18 mouse cellular contexts compared by ENCODE assay signal in the genomic region with DNA sequence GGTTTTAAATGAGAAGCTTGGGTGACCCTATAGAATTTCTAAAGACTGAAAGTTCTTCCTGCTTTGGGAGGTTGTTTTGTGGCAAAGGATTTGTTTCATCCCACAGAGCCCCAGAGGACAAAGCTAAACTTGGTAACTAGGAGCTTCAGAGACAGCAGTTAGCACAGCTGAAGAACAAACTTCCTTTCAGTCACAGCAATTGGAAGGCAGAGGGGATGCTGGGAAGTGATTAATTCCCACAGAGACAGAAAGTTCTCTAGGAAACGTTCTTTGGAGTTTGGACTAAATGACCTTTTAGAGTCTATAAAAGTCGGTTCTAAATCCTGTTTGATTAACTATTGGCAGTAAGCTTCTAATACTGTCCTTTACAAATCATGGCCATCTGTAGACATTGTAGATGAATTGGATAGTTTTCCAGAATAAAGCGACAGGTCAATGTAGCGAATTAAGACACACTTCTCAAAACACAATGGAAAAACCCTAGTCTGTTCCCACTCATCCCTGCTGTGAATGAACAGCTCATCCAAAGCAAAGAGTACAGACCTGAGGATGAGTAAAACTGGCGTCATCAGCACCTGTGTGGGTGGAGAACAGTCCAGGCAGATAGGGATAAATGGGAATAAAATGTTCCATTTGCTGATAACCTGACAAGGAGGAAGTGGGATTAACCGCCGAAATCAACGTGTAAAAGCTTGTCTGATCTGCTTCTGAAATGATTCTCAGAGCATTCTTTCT. TPM values are rescaled to one million over a fixed set of nuclear protein-coding genes. Genes with fewer than 3 reads are reported as not detected.
DNase-seq lines count a peak whose midpoint lies in the region; ATAC-seq lines count a peak whose summit lies in the region.
"Had no signal": no experiment of that assay in that cellular context is flagged by ENCODE, and none has a peak within 500 bp of the region (broad histone marks: within the 10 kb centered on the region; RNA-seq: fewer than 3 reads in every experiment).

No protein-coding gene starts in this region.

- H3K36me3 ChIP-seq in liver, embryonic 11.5 days (ENCODE audit: control insufficient read depth, insufficient read depth, low read length), result no peaks in the 10 kb centered on the region
- H3K36me3 ChIP-seq: heart, embryonic 13.5 days; neural tube, embryonic 15.5 days had no signal

- ATAC-seq in liver, embryonic 11.5 days (replicated peaks; ENCODE audit: low FRiP score), result no peak
- ATAC-seq: inflammation-experienced regulatory T-cells, adult 6 months had no signal

- peak; percentile 59 for DNase-seq in cerebellum, adult 9-11 months
- no peak for DNase-seq in cerebellum, postnatal 4 days (ENCODE audit: low spot score in 2 of 2)
- DNase-seq in layer of hippocampus, adult 18-20 months (ENCODE audit: low spot score in 2 of 2), result peak; percentile 53 to 77
- no peak for DNase-seq in layer of hippocampus, adult 9-10 months (ENCODE audit: low spot score)
- DNase-seq in right cerebral cortex, postnatal 25 days, result peak; percentile 50
- DNase-seq in right cerebral cortex, postnatal 10 days (ENCODE audit: low spot score in 2 of 2), result no peak
- DNase-seq in retina, embryonic 14.5 days (ENCODE audit: low spot score), result no peak
- no peak for DNase-seq in liver, embryonic 11.5 days (ENCODE audit: low spot score)
- DNase-seq: B cell, adult 2 months; gastrocnemius, postnatal 25 days; kidney, postnatal 14 days; lung, postnatal 10 days had no signal

- 72% methylated on average over 8 of the region's 8 CpGs for WGBS in liver, embryonic 11.5 days

- no peaks in the 10 kb centered on the region for H3K4me1 ChIP-seq in liver, embryonic 11.5 days (replicated peaks; ENCODE audit: control insufficient read depth, insufficient read depth, low read length)
- H3K4me1 ChIP-seq: heart, embryonic 13.5 days had no signal

- no peaks in the 10 kb centered on the region for H3K27me3 ChIP-seq in liver, embryonic 11.5 days (replicated peaks; ENCODE audit: control insufficient read depth, insufficient read depth, low read length)
- H3K27me3 ChIP-seq: heart, embryonic 13.5 days; neural tube, embryonic 15.5 days had no signal

- no peak overlapping the region for H3K4me2 ChIP-seq in liver, embryonic 11.5 days
- H3K4me2 ChIP-seq: heart, embryonic 13.5 days; neural tube, embryonic 15.5 days had no signal

- no peak overlapping the region for H3K4me3 ChIP-seq in liver, embryonic 11.5 days (ENCODE audit: low read depth, low read length)
- H3K4me3 ChIP-seq: heart, embryonic 13.5 days; neural tube, embryonic 15.5 days had no signal

- no peak overlapping the region for H3K27ac ChIP-seq in liver, embryonic 11.5 days (ENCODE audit: low read depth, low read length)
- H3K27ac ChIP-seq: heart, embryonic 13.5 days; liver, embryonic 14.5 days; neural tube, embryonic 15.5 days had no signal

- H3K9ac ChIP-seq in liver, embryonic 11.5 days (ENCODE audit: low read depth, low read length), result no peak overlapping the region
- H3K9ac ChIP-seq: heart, embryonic 13.5 days; liver, embryonic 14.5 days; neural tube, embryonic 15.5 days had no signal

- no peaks in the 10 kb centered on the region for H3K9me3 ChIP-seq in liver, embryonic 11.5 days (ENCODE audit: control insufficient read depth, low read length)
- H3K9me3 ChIP-seq: heart, embryonic 13.5 days; neural tube, embryonic 15.5 days had no signal

RNA-seq across cellular contexts. Expression of a gene that starts 58.6 kb away (rescaled TPM):
- total RNA-seq in layer of hippocampus, adult 18-20 months (2021), result 1,000 to 10,000 TPM; 2,606 to 2,683 TPM
- polyA plus RNA-seq in liver, embryonic 11.5 days (2014; fragmentation: Nextera tagmentation; extraction: Ambion mirVana), result 13.7 and 16.8 TPM in 2 replicates
- total RNA-seq: hematopoietic stem cell, adult 5-6 weeks; megakaryocyte-erythroid progenitor cell, adult 5-6 weeks had no signal

Comparison
In these comparisons a context has a peak if more than half of its experiments do, and no peak if none do; other contexts are left out.
1. DNase-seq: peak in cerebellum, adult 9-11 months (single experiment), layer of hippocampus, adult 18-20 months (2 of 2) and right cerebral cortex, postnatal 25 days (single experiment); none in cerebellum, postnatal 4 days (0 of 2), layer of hippocampus, adult 9-10 months (single experiment), right cerebral cortex, postnatal 10 days (0 of 2), retina, embryonic 14.5 days (single experiment) and liver, embryonic 11.5 days (single experiment).